Mouse (Mus musculus): ENCODE data around the gene Krtap10-4.
"Not testable (repeated sequence)": the region's sequence is repeated elsewhere in the genome, so short reads cannot be mapped to it uniquely, and the experiment has no call there.

The Krtap10-4 gene

DNA sequence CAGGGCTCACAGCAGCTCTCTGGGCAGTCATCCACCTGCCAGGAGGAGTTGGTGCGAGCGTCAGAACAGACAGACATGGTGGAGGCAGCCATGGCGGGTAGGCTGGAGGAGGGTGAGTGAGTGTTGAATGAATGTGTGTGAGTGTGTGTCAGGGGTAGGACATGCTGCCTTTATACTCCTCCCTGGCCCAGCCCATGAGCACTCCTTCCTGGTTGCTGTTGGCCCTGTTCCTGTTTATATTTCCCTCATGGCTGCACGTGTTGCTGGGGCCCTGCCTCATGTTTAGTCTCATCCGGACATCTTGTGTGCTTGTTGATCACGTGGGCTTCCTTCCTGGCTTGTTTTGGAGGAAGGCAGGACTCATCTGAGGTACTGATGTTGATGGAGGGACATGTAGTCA is at the start of gene Krtap10-4:
TSS of gene Krtap10-4 (minus strand) at position 145 of the 400 bp plus-strand sequence.
- no peak for DNase-seq

DNA sequence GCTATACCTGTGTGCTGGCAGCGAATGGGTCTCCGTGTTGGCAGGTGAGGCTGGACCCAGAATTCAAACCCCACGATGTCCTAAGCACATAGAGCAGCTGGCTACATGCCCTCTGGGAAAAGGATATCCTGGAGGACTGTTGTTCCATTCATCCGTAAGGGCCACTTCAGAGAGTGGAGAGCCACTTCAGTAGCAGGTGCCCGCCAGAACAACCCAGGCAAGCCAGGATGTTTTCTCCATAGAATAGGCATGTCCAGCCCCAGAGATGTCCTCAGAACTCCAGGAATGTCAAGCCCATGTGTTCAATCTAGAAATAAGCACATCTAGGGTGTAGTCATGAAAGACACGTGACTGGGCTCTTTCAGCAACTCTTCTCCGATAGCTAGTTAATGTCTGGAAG is 42.8 kb upstream of the Krtap10-4 start:
- DNase-seq, result no peak

DNA sequence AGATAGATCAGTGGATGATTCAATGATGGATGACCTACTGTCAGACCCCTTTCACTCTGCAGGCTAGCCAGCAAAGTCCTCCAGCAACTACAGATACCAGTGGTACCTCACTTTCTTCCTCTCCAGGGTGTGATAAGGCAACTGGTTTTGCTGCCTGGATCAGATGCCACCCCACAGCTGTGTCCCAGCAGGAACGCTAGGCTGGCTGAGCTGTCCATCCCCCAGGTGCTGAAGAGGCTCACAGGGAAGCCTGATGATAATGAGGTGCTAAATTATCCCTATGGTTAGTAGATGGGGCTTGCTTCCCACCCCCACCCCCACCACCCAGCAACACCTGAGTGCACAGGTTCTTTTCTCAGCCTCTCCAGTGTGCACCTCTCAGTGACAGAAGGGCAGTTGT is 40.7 kb upstream of the Krtap10-4 start:
- no peak for DNase-seq

GRCm38 (mm10) chr10:77864762-77865143 is 37.9 kb upstream of the Krtap10-4 start:
- DNase-seq, result no peak

DNA sequence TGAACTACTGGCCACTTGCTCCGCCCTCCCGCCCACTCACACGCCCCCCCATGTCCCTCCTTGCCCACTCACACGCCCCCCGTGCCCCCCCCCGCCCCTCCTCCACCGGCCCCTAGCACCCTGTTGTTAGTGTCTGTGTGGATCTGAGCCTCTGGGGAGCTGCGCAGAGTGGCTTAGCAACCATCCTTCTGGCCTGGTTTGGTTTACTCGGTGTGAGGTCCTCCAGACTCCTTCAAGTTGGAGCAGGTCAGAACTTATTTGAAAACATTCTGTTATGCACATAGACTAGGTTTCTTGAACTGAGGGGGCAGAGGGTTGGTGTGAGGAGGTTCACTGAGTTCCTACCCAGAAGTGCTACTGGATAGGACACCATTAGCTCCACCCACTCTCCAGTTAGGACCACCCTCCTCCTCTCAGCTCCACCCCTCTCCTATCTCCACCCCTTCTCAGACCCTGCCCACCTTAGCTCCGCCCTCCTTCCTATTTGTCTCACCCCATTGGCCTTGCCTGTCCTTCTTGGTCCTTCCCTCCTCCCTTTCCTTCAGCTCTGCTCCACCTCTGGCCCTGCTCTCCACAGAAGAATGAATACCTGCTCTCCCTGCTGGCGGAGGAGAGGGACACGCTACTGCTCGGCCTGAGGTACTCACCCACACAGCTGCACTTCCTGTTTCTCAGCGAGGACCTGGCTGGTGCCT is 37.3 kb upstream of the Krtap10-4 start:
- DNase-seq, result peak; percentile 81

GRCm38 (mm10) chr10:77861675-77862074 is 34.8 kb upstream of the Krtap10-4 start, which contains the start of gene Gm3285:
Gene Gm3285 (plus strand): TSS chr10:77861975.
- DNase-seq, result no peak

GRCm38 (mm10) chr10:77852559-77852958 is 25.7 kb upstream of the Krtap10-4 start, which contains the start of gene Gm10318:
Gene Gm10318 (plus strand): TSS chr10:77852859.
- peak; percentile 5 for DNase-seq

DNA sequence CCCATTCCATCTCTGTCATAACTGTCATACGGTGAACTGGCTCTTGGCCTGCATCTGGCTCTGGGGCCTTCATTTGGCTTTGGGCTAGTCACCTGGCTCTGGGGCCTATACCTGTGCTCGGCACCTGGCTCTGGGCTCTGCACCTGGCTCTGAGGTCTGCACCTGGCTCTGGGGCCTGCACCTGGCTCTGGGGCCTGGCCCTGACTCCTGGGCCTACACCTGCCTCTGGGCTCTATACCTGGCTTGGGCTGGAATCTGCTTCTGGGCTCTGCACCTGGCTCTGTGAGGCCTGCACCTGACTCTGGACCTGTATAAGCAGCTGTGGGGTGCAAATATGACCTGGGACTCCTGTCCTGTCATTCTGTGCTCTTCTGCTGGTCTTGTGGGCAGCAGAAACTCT is 20.6 kb upstream of the Krtap10-4 start:
- DNase-seq, result no peak

GRCm38 (mm10) chr10:77846961-77847360 is 20.1 kb upstream of the Krtap10-4 start:
- DNase-seq, result peak; percentile 5

DNA sequence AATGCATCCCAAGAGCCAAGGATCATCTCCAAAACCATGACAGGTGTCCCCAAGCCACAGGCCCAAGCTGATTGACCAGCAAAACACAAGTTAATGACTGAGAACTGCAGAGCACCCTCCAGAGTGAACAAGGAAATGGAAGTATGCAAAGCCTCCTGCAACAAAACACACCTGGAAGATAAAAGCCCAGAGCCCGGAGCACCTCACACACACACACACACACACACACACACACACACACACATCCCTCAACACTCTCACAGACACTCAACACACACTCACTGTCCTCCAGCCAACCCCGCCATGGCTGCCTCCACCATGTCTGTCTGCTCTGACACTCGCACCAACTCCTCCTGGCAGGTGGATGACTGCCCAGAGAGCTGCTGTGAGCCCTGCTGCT is 19.6 kb upstream of the Krtap10-4 start, which contains the start of gene Gm36176:
TSS of gene Gm36176 (plus strand) at position 301 of the 400 bp plus-strand sequence.
- DNase-seq, result no peak

DNA sequence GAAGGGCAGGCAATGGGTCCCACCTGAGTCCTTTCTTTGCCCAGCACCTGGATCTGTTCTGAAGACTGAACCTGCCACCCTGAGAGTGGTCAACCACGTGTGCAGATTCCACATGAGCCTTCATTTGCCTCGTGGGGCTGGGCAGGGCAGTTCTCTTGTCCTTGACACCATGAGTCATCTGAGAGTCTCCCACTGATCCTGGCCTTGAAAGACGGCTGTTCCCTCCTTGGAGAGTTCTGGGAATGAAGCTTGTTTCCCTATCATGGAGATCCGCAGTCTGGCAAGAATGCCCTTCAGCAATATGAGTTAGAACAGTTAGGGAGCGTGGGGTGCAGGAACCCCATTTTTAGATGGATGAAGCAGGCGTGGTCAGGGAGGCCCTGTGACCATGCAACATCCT is 12.1 kb upstream of the Krtap10-4 start:
- no peak for DNase-seq

DNA sequence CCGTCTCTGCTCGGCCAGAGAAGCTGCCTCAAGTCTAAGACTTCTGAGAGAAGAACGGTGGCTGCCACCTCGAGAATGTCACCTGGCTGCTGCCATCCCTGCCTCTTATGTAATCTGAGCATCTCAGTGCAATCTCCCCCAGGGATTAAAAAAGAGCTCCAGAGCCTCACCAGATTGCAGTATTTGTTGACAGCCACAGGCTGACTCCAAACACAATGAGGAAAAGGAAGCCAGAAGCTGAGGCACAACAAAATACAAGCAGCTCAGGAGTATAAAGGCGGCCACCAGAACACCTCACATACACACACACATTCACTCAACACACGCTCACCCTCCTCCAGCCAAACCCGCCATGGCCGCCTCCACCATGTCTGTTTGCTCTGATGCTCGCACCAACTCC is 8.8 kb upstream of the Krtap10-4 start, which contains the start of gene Krtap10-10:
TSS of gene Krtap10-10 (plus strand) at position 301 of the 400 bp plus-strand sequence.
- DNase-seq, result no peak

- no peak for DNase-seq
Measured at GRCm38 (mm10) chr10:77819203-77819602, 7.7 kb downstream of the Krtap10-4 start.

DNA sequence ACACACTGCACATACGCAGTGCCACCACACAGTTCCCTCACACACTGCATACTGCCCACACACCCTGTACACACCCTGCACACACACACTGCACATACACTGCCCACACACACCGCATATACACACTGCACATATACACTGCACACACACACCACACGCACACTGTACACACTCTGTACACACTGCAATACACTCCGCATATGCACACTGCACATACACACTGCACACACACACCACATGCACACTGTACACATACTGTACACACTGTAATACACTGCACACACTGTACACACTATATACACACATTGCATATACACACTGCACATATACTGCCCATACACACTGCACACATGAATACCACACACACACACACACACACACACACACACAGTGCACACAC is 8.4 kb downstream of the Krtap10-4 start:
- no peak for DNase-seq

- peak; percentile 45 for DNase-seq
Measured at GRCm38 (mm10) chr10:77815514-77815913, 11.4 kb downstream of the Krtap10-4 start.

GRCm38 (mm10) chr10:77814382-77814781 is 12.5 kb downstream of the Krtap10-4 start, which contains the start of gene Gm2696:
Gene Gm2696 (plus strand): TSS chr10:77814682.
- DNase-seq, result no peak

GRCm38 (mm10) chr10:77811743-77812142 is 15.2 kb downstream of the Krtap10-4 start, which contains the start of gene Gm9507:
Gene Gm9507 (minus strand): TSS chr10:77811843.
- DNase-seq, result no peak

DNA sequence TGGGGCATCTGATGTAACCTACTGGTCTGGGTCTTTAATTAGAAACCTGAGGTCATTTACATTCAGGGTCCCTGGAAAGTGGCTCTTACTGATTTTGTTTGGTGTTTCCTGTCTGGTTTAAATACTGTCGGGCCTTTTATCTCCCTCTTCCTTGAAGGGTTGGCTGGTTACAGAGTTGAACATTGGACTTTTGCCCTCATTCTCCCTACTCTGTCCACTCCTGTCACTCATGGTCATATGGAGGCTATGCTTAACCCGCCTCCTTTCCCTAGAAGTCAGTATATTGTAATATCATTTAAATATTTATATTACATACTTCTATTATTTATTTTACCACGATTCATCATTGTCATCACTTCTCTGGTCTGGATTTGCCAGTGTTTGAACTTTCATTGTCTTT is 22.8 kb downstream of the Krtap10-4 start:
- DNase-seq, result no peak

GRCm38 (mm10) chr10:77798921-77799508 is 27.9 kb downstream of the Krtap10-4 start, which contains the start of gene Gm19668:
Gene Gm19668 (minus strand): TSS chr10:77799133.
- DNase-seq, result peak; percentile 51

- DNase-seq, result not testable (repeated sequence)
Measured at GRCm38 (mm10) chr10:77798164-77798920, 28.6 kb downstream of the Krtap10-4 start.

GRCm38 (mm10) chr10:77797677-77798076 is 29.2 kb downstream of the Krtap10-4 start:
- peak; percentile 39 for DNase-seq

- DNase-seq, result no peak
Measured at GRCm38 (mm10) chr10:77794976-77795375, 31.9 kb downstream of the Krtap10-4 start, which contains the start of gene Gm9639. Gene Gm9639 (minus strand): TSS chr10:77795076.

DNA sequence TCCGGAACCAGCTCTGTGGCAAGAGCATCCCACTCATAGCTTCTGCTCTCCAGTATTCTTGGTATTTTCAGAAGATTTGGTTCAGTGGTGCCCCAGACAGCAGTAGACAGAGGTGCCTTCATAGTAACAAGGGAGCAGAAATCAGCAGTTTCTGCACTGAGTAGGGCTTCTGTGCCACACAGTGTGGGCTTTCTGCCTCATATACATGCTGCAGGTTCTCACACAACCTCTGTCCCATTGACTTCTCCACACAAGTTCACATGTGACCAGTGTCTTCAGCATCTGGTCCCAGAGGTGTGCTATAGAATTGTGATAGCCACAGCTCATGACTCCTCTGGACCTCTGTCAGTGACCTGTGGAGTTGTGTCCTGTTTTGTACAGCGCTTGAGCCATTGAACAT is 38.3 kb downstream of the Krtap10-4 start:
- DNase-seq, result no peak
